Mouse (Mus musculus): ENCODE measurements around the gene Glipr1. TPM values are rescaled to one million over a fixed set of nuclear protein-coding genes. Genes with fewer than 3 reads are reported as not detected.

Gene Glipr1
- total and polyA plus RNA-seq, 3 experiments, result 341 to 1,004 (median 471) TPM

GRCm38 (mm10) chr10:111972542-111973361, 29.7 kb downstream of the Glipr1 start, which contains the start of gene Krr1:
TSS of gene Krr1 (plus strand) at chr10:111972664.
- Histone ChIP-seq H3K27me3 (replicated peaks) (peaks cover 14% of the 10 kb centered on the region), H3K4me1 (ENCODE audit: control insufficient read depth in 1 of 2, insufficient read depth in 2 of 2) (peaks cover 2 to 18% of the 10 kb centered on the region in 2 experiments; a peak in 2 of 4 replicates), H3K36me3 (replicated peaks in 1 of 2; ENCODE audit: control insufficient read depth in 1 of 2, insufficient read depth in 1 of 2, low read length in 1 of 2) (peaks cover 16 to 29% of the 10 kb centered on the region in 2 experiments), H3K9ac (ENCODE audit: insufficient read depth, low read depth) (peak within 1 kb of the TSS; percentile 87), H3K27ac (ENCODE audit: insufficient read depth, low read depth) (0 out of 2 replicates have a peak within 1 kb of the TSS, but pooled peaks have one; percentile 22), H3K4me3 (replicated peaks in 1 of 3; ENCODE audit: low read depth in 2 of 3, low read length in 2 of 3, poor library complexity in 1 of 3) (peak within 1 kb of the TSS; percentile 97 to 98 (median 97)), H3K4me2 (ENCODE audit: insufficient read depth, low read depth, poor library complexity, severe bottlenecking) (peak within 1 kb of the TSS; percentile 98), H3K79me2 (replicated peaks; ENCODE audit: control insufficient read depth, extremely low read depth, insufficient read depth, poor library complexity, severe bottlenecking) (peaks cover 43% of the 10 kb centered on the region), H3K9me3 (replicated peaks; ENCODE audit: low read length) (no peaks in the 10 kb centered on the region)
- dilution Hi-C loops (cut with MboI; ENCODE audit: extremely low pct_ligation_motif_present, extremely low pct_unique_long_range_greater_than_20kb, low sequenced_read_pairs), result no loop called here
- TF ChIP-seq EP300 (IDR thresholded peaks at IDR 0.05; ENCODE audit: low read length), result no peak
- no peak for TF ChIP-seq E2F4 (IDR thresholded peaks at IDR 0.05; ENCODE audit: insufficient replicate concordance, low read depth, low read length)
- peak; percentile 99 for TF ChIP-seq KAT2A (IDR thresholded peaks at IDR 0.05; ENCODE audit: insufficient replicate concordance, low read length)
- peak; percentile 93 for TF ChIP-seq MXI1 (IDR thresholded peaks at IDR 0.05; ENCODE audit: low read depth, low read length)
- TF ChIP-seq PAX5 (IDR thresholded peaks at IDR 0.05; ENCODE audit: low read length), result no peak
- TF ChIP-seq ELF1 (IDR thresholded peaks at IDR 0.05; ENCODE audit: low read depth, low read length), result peak; percentile 93
- TF ChIP-seq TCF12 (IDR thresholded peaks at IDR 0.05; ENCODE audit: low read depth, low read length), result peak; percentile 97
- no peak for TF ChIP-seq SMC3 (IDR thresholded peaks at IDR 0.05; ENCODE audit: low read depth, low read length)
- 0 out of 2 replicates have a peak, but pooled peaks have one; percentile 70 for TF ChIP-seq MYC (IDR thresholded peaks at IDR 0.05; ENCODE audit: low read depth, low read length)
- no peak for TF ChIP-seq MAX (IDR thresholded peaks at IDR 0.05; ENCODE audit: low read length)
- TF ChIP-seq MEF2A (IDR thresholded peaks at IDR 0.05; ENCODE audit: borderline replicate concordance, low read depth, low read length), result peak; percentile 89
- 0 out of 2 replicates have a peak, but pooled peaks have one; percentile 24 for TF ChIP-seq ZMIZ1 (IDR thresholded peaks at IDR 0.05; ENCODE audit: low read depth, low read length)
- TF ChIP-seq TBP (conservative IDR thresholded peaks at IDR 0.05; ENCODE audit: low read depth, low read length), result peak; percentile 95
- TF ChIP-seq ETS1 (conservative IDR thresholded peaks at IDR 0.05; ENCODE audit: low read depth, low read length), result no peak
- TF ChIP-seq BHLHE40 (IDR thresholded peaks at IDR 0.05; ENCODE audit: low read depth, low read length), result peak; percentile 94
- TF ChIP-seq RAD21 (IDR thresholded peaks at IDR 0.05; ENCODE audit: low read depth, low read length), result no peak
- peak; percentile 49; the same call in 1 of the 2 replicates for TF ChIP-seq POLR2AphosphoS2 (IDR thresholded peaks at IDR 0.05; ENCODE audit: low read depth, low read length)
- peak; percentile 87 for TF ChIP-seq POLR2A (IDR thresholded peaks at IDR 0.05; ENCODE audit: low read depth, low read length)
- no peak for TF ChIP-seq ZC3H11A (IDR thresholded peaks at IDR 0.05; ENCODE audit: low read depth, low read length)
- no peak for TF ChIP-seq JUN (IDR thresholded peaks at IDR 0.05; ENCODE audit: insufficient read depth, low read depth, low read length)
- no peak for TF ChIP-seq ZNF384 (IDR thresholded peaks at IDR 0.05; ENCODE audit: low read depth, low read length)
- TF ChIP-seq NRF1 (IDR thresholded peaks at IDR 0.05; ENCODE audit: low read depth, low read length), result peak; percentile 75
- no peak for TF ChIP-seq MAFK (IDR thresholded peaks at IDR 0.05; ENCODE audit: insufficient replicate concordance, low read length)
- TF ChIP-seq CTCF (conservative IDR thresholded peaks at IDR 0.05 in 1 of 2, IDR thresholded peaks at IDR 0.05 in 1 of 2; ENCODE audit: low read depth in 2 of 2, low read length in 2 of 2), result no peak
- peak; percentile 100 for TF ChIP-seq HCFC1 (IDR thresholded peaks at IDR 0.05; ENCODE audit: low read depth, low read length)
- TF ChIP-seq MAZ (IDR thresholded peaks at IDR 0.05; ENCODE audit: low read depth, low read length), result peak; percentile 98
- peak; percentile 93 for TF ChIP-seq CHD2 (IDR thresholded peaks at IDR 0.05; ENCODE audit: low read length)
- peak; percentile 42; the same call in 1 of the 2 replicates for TF ChIP-seq USF1 (IDR thresholded peaks at IDR 0.05; ENCODE audit: low read depth, low read length)
- peak; percentile 92 for TF ChIP-seq SIN3A (IDR thresholded peaks at IDR 0.05; ENCODE audit: low read length)
- TF ChIP-seq IRF4 (IDR thresholded peaks at IDR 0.05; ENCODE audit: low read depth, low read length), result peak; percentile 88
- no peak for TF ChIP-seq CHD1 (IDR thresholded peaks at IDR 0.05; ENCODE audit: low read depth, low read length)
- TF ChIP-seq UBTF (IDR thresholded peaks at IDR 0.05; ENCODE audit: low read depth, low read length), result no peak
- TF ChIP-seq USF2 (conservative IDR thresholded peaks at IDR 0.05; ENCODE audit: low read depth, low read length), result no peak
- no peak for TF ChIP-seq ZKSCAN1 (IDR thresholded peaks at IDR 0.05; ENCODE audit: borderline replicate concordance, low read depth, low read length)
- TF ChIP-seq NELFE (IDR thresholded peaks at IDR 0.05; ENCODE audit: low read depth, low read length), result peak; percentile 82
- no peak for TF ChIP-seq JUND (conservative IDR thresholded peaks at IDR 0.05; ENCODE audit: low read depth, low read length)
- no peak for TF ChIP-seq RCOR1 (conservative IDR thresholded peaks at IDR 0.05; ENCODE audit: low read depth, low read length)
- TF ChIP-seq GABPA (IDR thresholded peaks at IDR 0.05; ENCODE audit: insufficient replicate concordance, low read depth, low read length), result peak; percentile 91; the same call in 1 of the 2 replicates
- in situ Hi-C loops (cut with MboI; ENCODE audit: low pct_ligation_motif_present, low pct_unique_long_range_greater_than_20kb, low sequenced_read_pairs), result loop anchor here (10.0 kb wide), 1 partner anchor 132 kb away; no protein-coding TSS in a partner anchor
- DNase-seq (ENCODE audit: extremely low read depth), result peak; percentile 98

Data from CH12.LX (cell line).